Comparison of ENCODE assay signal across 7 mouse cellular contexts in genomic region chr16:32330876-32331670, GRCm38 (mm10). TPM values are rescaled to one million over a fixed set of nuclear protein-coding genes. Genes with fewer than 3 reads are reported as not detected.
DNase-seq lines count a peak whose midpoint lies in the region; ATAC-seq and TF ChIP-seq lines count a peak whose summit lies in the region.

No protein-coding gene starts in this region.

- H3K36me3 ChIP-seq in megakaryocyte, embryonic 14.5 days (replicated peaks; ENCODE audit: low read length), result no peaks in the 10 kb centered on the region
- no peaks in the 10 kb centered on the region for H3K36me3 ChIP-seq in forebrain, embryonic 14.5 days (ENCODE audit: control insufficient read depth, insufficient read depth, low read length)
- H3K36me3 ChIP-seq in limb, embryonic 13.5 days, result no peaks in the 10 kb centered on the region
- no peaks in the 10 kb centered on the region for H3K36me3 ChIP-seq in stomach, postnatal 0 days (ENCODE audit: control insufficient read depth, insufficient read depth, low read length)

- TF ChIP-seq EP300 in stomach, postnatal 0 days (optimal IDR thresholded peaks at IDR 0.05), result no peak

- ATAC-seq in megakaryocyte, adult 5-6 weeks (ENCODE audit: poor library complexity, severe bottlenecking), result no peak
- no peak for ATAC-seq in forebrain, embryonic 14.5 days
- no peak for ATAC-seq in limb, embryonic 13.5 days (ENCODE audit: low FRiP score, low read depth)
- ATAC-seq in stomach, postnatal 0 days (ENCODE audit: low FRiP score, low TSS enrichment), result no peak

- peak overlapping the region; percentile 46 for H3K4me2 ChIP-seq in forebrain, embryonic 14.5 days (ENCODE audit: low read length)
- H3K4me2 ChIP-seq in limb, embryonic 13.5 days (replicated peaks), result peak overlapping the region; percentile 55
- peak overlapping the region; percentile 71 for H3K4me2 ChIP-seq in stomach, postnatal 0 days (replicated peaks; ENCODE audit: low read depth)

- no peaks in the 10 kb centered on the region for H3K9me3 ChIP-seq in megakaryocyte, embryonic 14.5 days
- no peaks in the 10 kb centered on the region for H3K9me3 ChIP-seq in forebrain, embryonic 14.5 days (replicated peaks; ENCODE audit: control insufficient read depth, low read length)
- no peaks in the 10 kb centered on the region for H3K9me3 ChIP-seq in limb, embryonic 13.5 days
- no peaks in the 10 kb centered on the region for H3K9me3 ChIP-seq in stomach, postnatal 0 days (ENCODE audit: control insufficient read depth, low read length)

- peak overlapping the region; percentile 100 for H3K4me3 ChIP-seq in megakaryocyte, embryonic 14.5 days (replicated peaks)
- peak overlapping the region; percentile 98 for H3K4me3 ChIP-seq in forebrain, embryonic 14.5 days (ENCODE audit: low read depth, low read length)
- H3K4me3 ChIP-seq in limb, embryonic 13.5 days, result peak overlapping the region; percentile 99
- peak overlapping the region; percentile 97; the same call in 1 of the 2 replicates for H3K4me3 ChIP-seq in stomach, postnatal 0 days (ENCODE audit: low read depth, low read length)

- TF ChIP-seq CTCF in stomach, postnatal 0 days (IDR thresholded peaks at IDR 0.05; ENCODE audit: low read depth), result no peak

- no peaks in the 10 kb centered on the region for H3K27me3 ChIP-seq in megakaryocyte, embryonic 14.5 days (replicated peaks)
- H3K27me3 ChIP-seq in forebrain, embryonic 14.5 days (replicated peaks; ENCODE audit: control insufficient read depth, insufficient read depth, low read length), result no peaks in the 10 kb centered on the region
- H3K27me3 ChIP-seq in limb, embryonic 13.5 days, result no peaks in the 10 kb centered on the region
- H3K27me3 ChIP-seq in stomach, postnatal 0 days (ENCODE audit: control insufficient read depth, insufficient read depth, low read length), result no peaks in the 10 kb centered on the region

- H3K9ac ChIP-seq in forebrain, embryonic 14.5 days (ENCODE audit: low read length), result peak overlapping the region; percentile 46; the same call in 1 of the 2 replicates
- H3K9ac ChIP-seq in limb, embryonic 13.5 days, result peak overlapping the region; percentile 99
- H3K9ac ChIP-seq in stomach, postnatal 0 days (ENCODE audit: low read length), result no peak overlapping the region

- DNase-seq in forebrain, embryonic 14.5 days (ENCODE audit: low spot score), result no peak
- no peak for DNase-seq in stomach, postnatal 0 days (ENCODE audit: low spot score)
- no peak for DNase-seq in left cerebral cortex, adult 11 months (ENCODE audit: low spot score)
- no peak for DNase-seq in frontal cortex, adult 2 months (ENCODE audit: extremely low spot score in 1 of 2, low spot score in 1 of 2)

- 56% methylated on average over 9 of the region's 9 CpGs for WGBS in forebrain, embryonic 14.5 days
- WGBS in limb, embryonic 13.5 days, result 54% methylated on average over 9 of the region's 9 CpGs
- WGBS in stomach, postnatal 0 days, result 41% methylated on average over 9 of the region's 9 CpGs

- H3K27ac ChIP-seq in forebrain, embryonic 14.5 days (ENCODE audit: low read depth, low read length), result no peak overlapping the region
- H3K27ac ChIP-seq in limb, embryonic 13.5 days, result 0 out of 2 replicates have a peak overlapping the region, but pooled peaks have one; percentile 22
- H3K27ac ChIP-seq in stomach, postnatal 0 days (replicated peaks), result no peak overlapping the region

- H3K4me1 ChIP-seq in megakaryocyte, embryonic 14.5 days, result peaks cover 26% of the 10 kb centered on the region
- H3K4me1 ChIP-seq in forebrain, embryonic 14.5 days (ENCODE audit: control insufficient read depth, insufficient read depth, low read length), result no peaks in the 10 kb centered on the region
- H3K4me1 ChIP-seq in limb, embryonic 13.5 days, result 0 out of 2 replicates have a peak, but pooled peaks cover 12% of the 10 kb centered on the region
- H3K4me1 ChIP-seq in stomach, postnatal 0 days (replicated peaks; ENCODE audit: control insufficient read depth, insufficient read depth), result no peaks in the 10 kb centered on the region

RNA-seq across cellular contexts. Expression of gene Ubxn7, which starts 1.0 kb away (rescaled TPM):
- polyA plus RNA-seq in megakaryocyte, embryonic 14.5 days (2012; ENCODE audit: insufficient read depth, low replicate concordance), result 0.23 TPM in 1 of 2 replicates, not detected in the other
- 26.2 and 38.3 TPM in 2 replicates for total RNA-seq in megakaryocyte, adult 5-6 weeks (2015)
- 25.0 and 31.4 TPM in 2 replicates for total RNA-seq in megakaryocyte, adult 5-6 weeks (2017)
- polyA plus RNA-seq in forebrain, embryonic 14.5 days (2014; fragmentation: Nextera tagmentation; extraction: Ambion mirVana), result 23.4 and 29.4 TPM in 2 replicates
- 29.4 and 35.7 TPM in 2 replicates for polyA plus RNA-seq in limb, embryonic 13.5 days (2015; fragmentation: Nextera tagmentation; extraction: Ambion mirVana)
- polyA plus RNA-seq in stomach, postnatal 0 days (2015; fragmentation: Nextera tagmentation; extraction: Ambion mirVana), result 8.0 and 8.2 TPM in 2 replicates
- polyA plus RNA-seq in frontal cortex, adult 2 months (2012; rRNA removed), result 15.4 and 16.8 TPM in 2 replicates

RNA-seq across cellular contexts. Expression of gene Rnf168, which starts 53.8 kb away (rescaled TPM):
- polyA plus RNA-seq in megakaryocyte, embryonic 14.5 days (2012; ENCODE audit: insufficient read depth, low replicate concordance), result 1.4 and 3.8 TPM in 2 replicates
- 11.8 and 13.1 TPM in 2 replicates for total RNA-seq in megakaryocyte, adult 5-6 weeks (2015)
- 42.2 and 44.2 TPM in 2 replicates for total RNA-seq in megakaryocyte, adult 5-6 weeks (2017)
- polyA plus RNA-seq in forebrain, embryonic 14.5 days (2014; fragmentation: Nextera tagmentation; extraction: Ambion mirVana), result 21.0 and 23.0 TPM in 2 replicates
- 37.1 and 37.2 TPM in 2 replicates for polyA plus RNA-seq in limb, embryonic 13.5 days (2015; fragmentation: Nextera tagmentation; extraction: Ambion mirVana)
- 17.9 and 20.2 TPM in 2 replicates for polyA plus RNA-seq in stomach, postnatal 0 days (2015; fragmentation: Nextera tagmentation; extraction: Ambion mirVana)
- 15.5 and 16.9 TPM in 2 replicates for polyA plus RNA-seq in frontal cortex, adult 2 months (2012; rRNA removed)

RNA-seq across cellular contexts. Expression of gene Smco1, which starts 59.8 kb away (rescaled TPM):
- not detected in 2 replicates for polyA plus RNA-seq in megakaryocyte, embryonic 14.5 days (2012; ENCODE audit: insufficient read depth, low replicate concordance)
- not detected in 2 replicates for total RNA-seq in megakaryocyte, adult 5-6 weeks (2015)
- total RNA-seq in megakaryocyte, adult 5-6 weeks (2017), result not detected in 2 replicates
- not detected in 2 replicates for polyA plus RNA-seq in forebrain, embryonic 14.5 days (2014; fragmentation: Nextera tagmentation; extraction: Ambion mirVana)
- polyA plus RNA-seq in limb, embryonic 13.5 days (2015; fragmentation: Nextera tagmentation; extraction: Ambion mirVana), result not detected in 2 replicates
- 0.06 and 0.08 TPM in 2 replicates for polyA plus RNA-seq in stomach, postnatal 0 days (2015; fragmentation: Nextera tagmentation; extraction: Ambion mirVana)
- 0.13 and 0.26 TPM in 2 replicates for polyA plus RNA-seq in frontal cortex, adult 2 months (2012; rRNA removed)
